ENCODE assay signal across 9 mouse cellular contexts in genomic region chr16:18144201-18144600, GRCm38 (mm10). TPM values are rescaled to one million over a fixed set of nuclear protein-coding genes. Genes with fewer than 3 reads are reported as not detected.
DNase-seq lines count a peak whose midpoint lies in the region; ATAC-seq lines count a peak whose summit lies in the region.
"Had no signal": no experiment of that assay in that cellular context is flagged by ENCODE, and none has a peak within 500 bp of the region (broad histone marks: within the 10 kb centered on the region; RNA-seq: fewer than 3 reads in every experiment).

No protein-coding gene starts in this region.

- H3K36me3 ChIP-seq in heart, embryonic 13.5 days: no peaks in the 10 kb centered on the region
- H3K36me3 ChIP-seq in intestine, embryonic 15.5 days: no peaks in the 10 kb centered on the region
- H3K36me3 ChIP-seq in liver, embryonic 11.5 days (ENCODE audit: control insufficient read depth, insufficient read depth, low read length): no peaks in the 10 kb centered on the region

- intact Hi-C loops in heart, postnatal 14 days (cut with DNase I): no loop called here

- WGBS in heart, embryonic 13.5 days: 40% methylated on average over 8 of the region's 8 CpGs
- WGBS in intestine, embryonic 15.5 days: 63% methylated on average over 8 of the region's 8 CpGs
- 78% methylated on average over 8 of the region's 8 CpGs for WGBS in liver, embryonic 11.5 days

- H3K27me3 ChIP-seq in heart, embryonic 13.5 days (replicated peaks): peaks cover 51% of the 10 kb centered on the region
- no peaks in the 10 kb centered on the region for H3K27me3 ChIP-seq in intestine, embryonic 15.5 days (replicated peaks)
- H3K27me3 ChIP-seq in liver, embryonic 11.5 days (replicated peaks; ENCODE audit: control insufficient read depth, insufficient read depth, low read length): no peaks in the 10 kb centered on the region

- ATAC-seq in heart, embryonic 13.5 days (ENCODE audit: extremely low read depth, insufficient number of reproducible peaks, low FRiP score, low TSS enrichment): no peak
- peak; percentile 72 for ATAC-seq in intestine, embryonic 15.5 days
- no peak for ATAC-seq in liver, embryonic 11.5 days (replicated peaks; ENCODE audit: low FRiP score)
- no peak for ATAC-seq in inflammation-experienced regulatory T-cells, adult 6 months

- no peaks in the 10 kb centered on the region for H3K9me3 ChIP-seq in heart, embryonic 13.5 days
- no peaks in the 10 kb centered on the region for H3K9me3 ChIP-seq in intestine, embryonic 15.5 days
- H3K9me3 ChIP-seq in liver, embryonic 11.5 days (ENCODE audit: control insufficient read depth, low read length): no peaks in the 10 kb centered on the region

- H3K4me1 ChIP-seq in heart, embryonic 13.5 days: peaks cover 22% of the 10 kb centered on the region
- 0 out of 2 replicates have a peak, but pooled peaks cover 3% of the 10 kb centered on the region for H3K4me1 ChIP-seq in intestine, embryonic 15.5 days (replicated peaks)
- peaks cover 4% of the 10 kb centered on the region; the same call in 1 of the 2 replicates for H3K4me1 ChIP-seq in liver, embryonic 11.5 days (replicated peaks; ENCODE audit: control insufficient read depth, insufficient read depth, low read length)

- no peak for DNase-seq in heart, postnatal 14 days
- peak; percentile 60 to 66 for DNase-seq in adrenal gland, postnatal 36 days
- DNase-seq in lung, postnatal 36 days: peak; percentile 28
- no peak for DNase-seq in adipocyte (ENCODE audit: low spot score)
- no peak for DNase-seq in liver, embryonic 11.5 days (ENCODE audit: low spot score)

- no peak overlapping the region for H3K4me3 ChIP-seq in heart, embryonic 13.5 days
- no peak overlapping the region for H3K4me3 ChIP-seq in intestine, embryonic 15.5 days (replicated peaks)
- H3K4me3 ChIP-seq in liver, embryonic 11.5 days (ENCODE audit: low read depth, low read length): no peak overlapping the region

- H3K4me2 ChIP-seq in heart, embryonic 13.5 days: no peak overlapping the region
- no peak overlapping the region for H3K4me2 ChIP-seq in intestine, embryonic 15.5 days (replicated peaks)
- H3K4me2 ChIP-seq in liver, embryonic 11.5 days: no peak overlapping the region

- peak overlapping the region; percentile 64 for H3K9ac ChIP-seq in heart, embryonic 13.5 days
- H3K9ac ChIP-seq in intestine, embryonic 15.5 days: no peak overlapping the region
- H3K9ac ChIP-seq in liver, embryonic 11.5 days (ENCODE audit: low read depth, low read length): no peak overlapping the region

- 0 out of 2 replicates have a peak overlapping the region, but pooled peaks have one; percentile 10 for H3K27ac ChIP-seq in heart, embryonic 13.5 days (replicated peaks)
- H3K27ac ChIP-seq in intestine, embryonic 15.5 days: no peak overlapping the region
- H3K27ac ChIP-seq in liver, embryonic 11.5 days (ENCODE audit: low read depth, low read length): no peak overlapping the region

RNA-seq across cellular contexts. Expression of gene Rtn4r, which starts 16.8 kb away (rescaled TPM):
- 0.46 and 0.72 TPM in 2 replicates for polyA plus RNA-seq in heart, embryonic 13.5 days (2015; fragmentation: Nextera tagmentation; extraction: Ambion mirVana)
- total RNA-seq in heart, postnatal 14 days (2021): 10 to 100 TPM; 17.4 to 19.9 TPM
- under 1 TPM in 1 of 2 experiments, not detected in 1; 0.20 TPM for total RNA-seq in adrenal gland, postnatal 36 days (2021)
- 4.1 and 4.7 TPM in 2 replicates for polyA plus RNA-seq in intestine, embryonic 15.5 days (2015; fragmentation: Nextera tagmentation; extraction: Ambion mirVana)
- polyA plus RNA-seq in liver, embryonic 11.5 days (2014; fragmentation: Nextera tagmentation; extraction: Ambion mirVana): 0.96 and 1.1 TPM in 2 replicates
- not detected for polyA plus RNA-seq in inflammation-experienced regulatory T-cells, adult 6 months (2017; shearing (Covaris generic))
- total RNA-seq: liver, adult 2 months had no signal
- polyA plus RNA-seq: liver, adult 2 months had no signal

RNA-seq across cellular contexts. Expression of gene Prodh, which starts 54.2 kb away (rescaled TPM):
- 6.8 and 8.0 TPM in 2 replicates for polyA plus RNA-seq in heart, embryonic 13.5 days (2015; fragmentation: Nextera tagmentation; extraction: Ambion mirVana)
- 10 to 100 TPM; 24.1 to 32.4 TPM for total RNA-seq in heart, postnatal 14 days (2021)
- 10 to 100 TPM; 13.1 to 47.7 TPM for total RNA-seq in adrenal gland, postnatal 36 days (2021)
- 15.0 and 19.9 TPM in 2 replicates for polyA plus RNA-seq in intestine, embryonic 15.5 days (2015; fragmentation: Nextera tagmentation; extraction: Ambion mirVana)
- polyA plus RNA-seq in liver, embryonic 11.5 days (2014; fragmentation: Nextera tagmentation; extraction: Ambion mirVana): 16.5 and 19.1 TPM in 2 replicates
- 1 to 10 TPM; 1.1 to 5.3 (median 4.2) TPM for polyA plus RNA-seq in inflammation-experienced regulatory T-cells, adult 6 months (2017; shearing (Covaris generic))

Comparison
In these comparisons a context has a peak if more than half of its experiments do, and no peak if none do; other contexts are left out.
1. DNase-seq: peak in adrenal gland, postnatal 36 days (2 of 2) and lung, postnatal 36 days (single experiment); none in heart, postnatal 14 days (0 of 2), adipocyte (single experiment) and liver, embryonic 11.5 days (single experiment).